Mouse (Mus musculus) hindbrain, embryonic 16.5 days (tissue): ENCODE results near the gene Sfrp2. TPM values are rescaled to one million over a fixed set of nuclear protein-coding genes. Genes with fewer than 3 reads are reported as not detected.

ENCODE experiments used
- ATAC-seq: fragments of 200-750 bp; cut with Nextera tagmentation; 2 replicates; pipeline ENCODE4 v1.8.0; 2017; ENCODE audit warnings: moderate TSS enrichment, moderate library complexity
- H3K27ac ChIP-seq: fragments of 300-500 bp; sonication (generic); 2 replicates; pipeline ENCODE4 v1.5.1; 2014; ENCODE audit warnings: low read depth, mild to moderate bottlenecking, control low read depth, low read length, moderate library complexity
- H3K27me3 ChIP-seq: fragments of 300-500 bp; sonication (generic); replicated peaks from 2 replicates; pipeline ENCODE4 v1.6.1; 2014; ENCODE audit warnings: low read length; ENCODE audit not compliant: control insufficient read depth, insufficient read depth
- H3K36me3 ChIP-seq: fragments of 300-500 bp; sonication (generic); 2 replicates; pipeline ENCODE4 v1.6.1; 2014; ENCODE audit warnings: mild to moderate bottlenecking, low read length, moderate library complexity, mixed read lengths; ENCODE audit not compliant: control insufficient read depth, insufficient read depth
- H3K4me1 ChIP-seq: fragments of 300-500 bp; sonication (generic); 2 replicates; pipeline ENCODE4 v1.6.1; 2014; ENCODE audit warnings: low read depth, low read length; ENCODE audit not compliant: control insufficient read depth, insufficient read depth
- H3K4me2 ChIP-seq: fragments of 300-500 bp; sonication (generic); 2 replicates; pipeline ENCODE4 v1.6.1; 2014; ENCODE audit warnings: mild to moderate bottlenecking, low read length, control low read depth, moderate library complexity
- H3K4me3 ChIP-seq: fragments of 300-500 bp; sonication (generic); 2 replicates; pipeline ENCODE4 v1.5.1; 2014; ENCODE audit warnings: mild to moderate bottlenecking, low read length, control low read depth, moderate library complexity
- H3K9ac ChIP-seq: fragments of 300-500 bp; sonication (generic); 2 replicates; pipeline ENCODE4 v1.6.1; 2014; ENCODE audit warnings: low read depth, mild to moderate bottlenecking, control low read depth, low read length, moderate library complexity
- H3K9me3 ChIP-seq: fragments of 300-500 bp; sonication (generic); 2 replicates; pipeline ENCODE4 v1.6.1; 2014; ENCODE audit warnings: mild to moderate bottlenecking, low read length, moderate library complexity; ENCODE audit not compliant: control insufficient read depth
- WGBS: fragments of 180-500 bp; shearing (Covaris S2); extraction: QIAGEN DNeasy Blood & Tissue Kit; methylation state at CpG from one replicate; pipeline ENCODE4 v1.1.7; 2014; 5-methylcytosine and 5-hydroxymethylcytosine counted together
- polyA plus RNA-seq: library from polyadenylated mRNA; unstranded; fragments of >200 nt; fragmentation: Nextera tagmentation; extraction: Ambion mirVana; gene quantifications from 2 replicates; pipeline ENCODE4 v1.2.1, GENCODE M21; 2015

Gene Sfrp2
- polyA plus RNA-seq, 1 experiment from 2014 or later = 42.8 TPM

- Histone ChIP-seq H3K9me3 (no peaks in the 10 kb centered on the region), H3K4me2 (no peak overlapping the region), H3K27me3 (no peaks in the 10 kb centered on the region), H3K4me1 (no peaks in the 10 kb centered on the region), H3K9ac (no peak overlapping the region), H3K27ac (no peak overlapping the region), H3K36me3 (no peaks in the 10 kb centered on the region), H3K4me3 (no peak overlapping the region)
- WGBS = 67% methylated on average over 5 of the region's 5 CpGs
- no peak for ATAC-seq
Observed at GRCm38 (mm10) chr3:83747895-83748294, 18.2 kb upstream of the Sfrp2 start.

DNA sequence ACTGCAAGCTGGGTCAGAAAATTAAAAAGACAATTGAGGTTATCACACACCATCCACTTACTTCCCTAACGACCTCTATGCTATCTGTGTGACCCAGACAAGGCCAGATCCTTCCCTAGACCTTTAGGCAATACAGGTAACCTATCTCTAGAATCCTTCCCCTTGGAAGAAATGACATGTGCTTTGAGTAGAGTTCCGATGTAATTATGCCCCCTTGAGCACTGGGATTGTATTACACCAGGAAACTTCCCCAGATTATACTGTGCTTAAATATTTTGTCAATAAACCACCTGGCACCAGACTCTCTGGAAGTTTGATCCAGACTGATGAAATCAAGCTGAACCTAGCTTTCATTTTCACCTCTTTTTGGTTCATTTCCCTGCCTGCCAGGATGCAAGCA lies 14.5 kb upstream of the Sfrp2 start:
- Histone ChIP-seq H3K27me3 (no peaks in the 10 kb centered on the region), H3K9me3 (no peaks in the 10 kb centered on the region), H3K4me1 (no peaks in the 10 kb centered on the region), H3K4me2 (no peak overlapping the region), H3K27ac (no peak overlapping the region), H3K4me3 (no peak overlapping the region), H3K36me3 (no peaks in the 10 kb centered on the region), H3K9ac (no peak overlapping the region)
- ATAC-seq = no peak
- 62% methylated on average over 2 of the region's 2 CpGs for WGBS

DNA sequence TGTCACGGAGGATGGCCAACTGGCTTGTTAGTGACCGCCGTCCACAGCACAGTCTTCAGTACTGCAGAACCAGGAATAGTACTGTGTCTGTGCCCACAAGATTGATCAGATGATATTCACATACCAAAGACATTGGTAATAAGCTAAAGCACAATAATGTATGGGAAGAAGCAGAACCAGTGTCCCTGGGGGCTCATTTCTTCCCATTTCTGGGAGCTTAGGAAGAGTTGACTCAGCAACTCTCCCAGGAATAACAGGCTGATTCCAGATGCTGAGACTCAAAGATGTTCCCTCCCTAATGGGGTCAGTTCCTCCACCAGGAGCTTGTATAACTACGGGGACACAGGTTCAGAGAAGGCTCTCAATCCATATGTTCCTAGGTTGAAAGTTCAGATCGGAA lies 13.9 kb upstream of the Sfrp2 start:
- ATAC-seq = no peak
- Histone ChIP-seq H3K4me2 (no peak overlapping the region), H3K4me1 (no peaks in the 10 kb centered on the region), H3K27ac (no peak overlapping the region), H3K9ac (no peak overlapping the region), H3K36me3 (no peaks in the 10 kb centered on the region), H3K27me3 (no peaks in the 10 kb centered on the region), H3K4me3 (no peak overlapping the region), H3K9me3 (no peaks in the 10 kb centered on the region)
- 91% methylated on average over 5 of the region's 5 CpGs for WGBS

DNA sequence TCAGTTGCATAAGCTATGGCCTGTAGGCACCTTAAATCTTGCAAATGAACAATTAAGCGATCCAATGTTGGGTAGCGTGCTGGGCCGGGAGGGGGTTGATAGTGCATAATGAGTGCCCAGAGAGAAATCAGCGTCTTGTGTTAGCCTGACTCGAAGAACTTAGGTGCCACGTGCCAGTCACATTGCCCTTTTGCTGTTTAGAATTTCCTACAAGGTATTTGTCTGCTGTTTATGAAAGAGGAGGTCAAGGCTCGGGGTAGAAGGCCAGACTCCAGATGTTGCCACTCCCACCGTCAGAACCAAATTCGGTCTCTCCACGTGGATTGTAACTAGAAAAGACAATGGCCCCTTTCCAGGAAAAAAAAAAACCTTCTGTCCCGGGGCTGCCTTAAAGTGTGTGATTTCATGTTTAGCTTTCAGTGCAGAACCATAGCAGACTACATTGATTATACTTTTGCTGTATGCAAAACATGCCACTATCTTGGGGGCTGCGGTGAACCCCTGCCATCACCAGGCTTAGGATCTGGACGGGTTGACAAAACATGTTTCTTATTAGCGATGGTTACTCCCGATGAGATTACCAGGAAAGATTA lies 11.0 kb upstream of the Sfrp2 start:
- Histone ChIP-seq H3K4me1 (no peaks in the 10 kb centered on the region), H3K27me3 (no peaks in the 10 kb centered on the region), H3K9me3 (no peaks in the 10 kb centered on the region), H3K27ac (no peak overlapping the region), H3K4me2 (no peak overlapping the region), H3K4me3 (no peak overlapping the region), H3K9ac (no peak overlapping the region), H3K36me3 (no peaks in the 10 kb centered on the region)
- ATAC-seq = no peak
- 71% methylated on average over 15 of the region's 15 CpGs for WGBS

GRCm38 (mm10) chr3:83755666-83756065 lies 10.5 kb upstream of the Sfrp2 start:
- H3K4me1 ChIP-seq = no peaks in the 10 kb centered on the region
- no peak overlapping the region for H3K4me3 ChIP-seq
- no peaks in the 10 kb centered on the region for H3K9me3 ChIP-seq
- 73% methylated on average over 6 of the region's 6 CpGs for WGBS
- no peaks in the 10 kb centered on the region for H3K36me3 ChIP-seq
- no peak overlapping the region for H3K9ac ChIP-seq
- no peak for ATAC-seq
- no peaks in the 10 kb centered on the region for H3K27me3 ChIP-seq
- H3K4me2 ChIP-seq = no peak overlapping the region
- H3K27ac ChIP-seq = no peak overlapping the region

DNA sequence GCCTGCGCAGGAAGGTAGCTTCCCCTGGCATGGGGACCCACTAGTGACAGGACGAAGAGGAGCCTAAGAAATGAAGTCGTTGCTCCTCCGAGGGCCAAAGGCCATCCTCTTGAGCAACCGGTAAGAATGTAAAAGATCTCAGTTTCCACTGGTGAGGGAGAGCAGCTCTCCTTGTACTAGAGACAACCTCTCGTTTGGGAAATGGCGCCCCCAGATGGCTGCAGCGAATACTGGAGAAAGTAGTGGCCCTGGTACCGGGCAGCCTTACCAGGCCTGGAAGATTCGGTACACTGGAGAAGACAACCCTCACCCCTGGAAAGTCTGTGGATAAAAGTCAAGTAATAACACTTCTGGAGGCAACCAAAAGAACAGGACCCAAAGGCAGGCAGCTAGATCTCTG lies 3.8 kb upstream of the Sfrp2 start:
- WGBS = 69% methylated on average over 10 of the region's 10 CpGs
- Histone ChIP-seq H3K4me2 (no peak overlapping the region), H3K27me3 (no peaks in the 10 kb centered on the region), H3K9ac (no peak overlapping the region), H3K27ac (no peak overlapping the region), H3K4me1 (peaks cover 11% of the 10 kb centered on the region), H3K4me3 (no peak overlapping the region), H3K9me3 (no peaks in the 10 kb centered on the region), H3K36me3 (no peaks in the 10 kb centered on the region)
- no peak for ATAC-seq

DNA sequence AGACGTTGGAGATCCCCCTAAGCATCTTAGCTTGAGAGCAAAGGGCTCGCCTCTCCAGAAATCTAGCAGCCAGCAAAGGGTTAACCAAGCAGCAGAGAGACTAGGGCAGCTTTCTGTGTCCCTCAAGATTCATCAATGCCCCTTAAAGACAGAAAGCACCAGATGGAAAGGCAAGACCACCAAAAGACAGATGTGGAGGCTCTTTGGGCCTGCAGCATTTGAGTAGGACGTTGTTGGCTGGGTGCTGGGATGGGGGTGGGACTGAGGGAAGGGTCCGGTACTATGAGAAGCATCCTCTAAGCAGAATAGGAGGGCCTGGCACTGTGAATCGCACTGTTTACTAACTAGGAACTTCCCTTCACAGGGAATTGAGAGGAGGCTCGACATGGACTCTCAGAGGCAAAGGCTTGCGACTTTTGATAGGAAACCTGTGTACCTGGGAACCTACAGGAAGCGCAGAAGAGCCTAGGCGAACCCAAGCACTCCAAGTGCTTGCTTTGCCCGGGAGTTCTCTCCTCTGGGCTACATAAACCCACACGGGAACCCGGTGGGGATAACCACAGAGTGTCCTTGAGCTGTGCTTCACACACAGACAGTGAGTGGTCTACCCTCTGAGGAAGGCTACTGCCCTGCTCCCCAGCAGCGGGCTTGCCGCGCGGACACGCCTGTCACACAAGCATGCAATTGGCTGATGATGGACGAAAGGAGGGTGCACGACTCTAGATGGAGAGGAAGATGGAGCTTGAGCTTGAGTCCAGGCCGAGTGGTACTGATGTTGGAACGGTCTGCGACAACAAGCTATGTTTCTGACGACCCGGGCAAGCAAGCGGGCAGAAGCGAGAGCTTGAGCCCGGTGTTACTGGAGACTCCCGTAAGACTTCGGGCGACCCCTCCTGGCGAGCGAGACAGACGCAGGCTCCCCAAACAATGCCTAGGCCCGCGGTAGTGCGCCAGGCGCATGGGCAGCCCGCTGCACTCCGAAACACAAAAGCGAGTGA lies 2.3 kb upstream of the Sfrp2 start:
- ATAC-seq = peak; percentile 87
- H3K27me3 ChIP-seq = no peaks in the 10 kb centered on the region
- WGBS = 8% methylated on average over 40 of the region's 40 CpGs
- H3K4me1 ChIP-seq = peaks cover 16% of the 10 kb centered on the region
- H3K4me3 ChIP-seq = peak overlapping the region; percentile 38
- H3K27ac ChIP-seq = no peak overlapping the region
- H3K9me3 ChIP-seq = no peaks in the 10 kb centered on the region
- no peaks in the 10 kb centered on the region for H3K36me3 ChIP-seq
- H3K9ac ChIP-seq = peak overlapping the region; percentile 62
- H3K4me2 ChIP-seq = peak overlapping the region; percentile 73

GRCm38 (mm10) chr3:83766726-83767070 lies 577 bp downstream of the Sfrp2 start:
- H3K4me1 ChIP-seq = peaks cover 16% of the 10 kb centered on the region
- H3K27ac ChIP-seq = 0 out of 2 replicates have a peak overlapping the region, but pooled peaks have one; percentile 9
- H3K9me3 ChIP-seq = no peaks in the 10 kb centered on the region
- peak overlapping the region; percentile 90 for H3K4me2 ChIP-seq
- 0% methylated on average over 22 of the region's 25 CpGs for WGBS
- no peaks in the 10 kb centered on the region for H3K36me3 ChIP-seq
- peak overlapping the region; percentile 69 for H3K9ac ChIP-seq
- peak overlapping the region; percentile 55 for H3K4me3 ChIP-seq
- ATAC-seq = no peak; the same call in none of the 2 replicates
- no peaks in the 10 kb centered on the region for H3K27me3 ChIP-seq

DNA sequence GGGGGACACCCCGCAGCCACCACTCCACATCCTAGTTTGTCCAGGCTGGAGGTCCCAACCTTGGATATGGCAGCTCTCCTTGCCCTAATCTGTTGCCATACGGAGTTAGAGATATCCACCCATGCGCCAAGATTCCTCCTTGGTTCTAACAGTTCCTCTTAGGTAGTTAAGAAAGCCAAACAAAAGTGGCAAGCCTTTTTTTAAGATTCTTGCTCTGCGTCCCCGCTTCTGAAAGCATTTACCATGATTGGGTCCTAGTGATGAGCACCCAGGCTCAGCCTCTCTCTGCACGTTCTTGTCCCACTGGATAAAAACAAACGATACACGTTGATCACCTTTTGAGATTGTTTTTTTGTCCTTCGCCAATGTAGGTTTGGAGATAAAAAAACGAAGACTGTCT lies 1.0 kb downstream of the Sfrp2 start:
- H3K27me3 ChIP-seq = no peaks in the 10 kb centered on the region
- peak overlapping the region; percentile 55 for H3K4me3 ChIP-seq
- no peak overlapping the region for H3K27ac ChIP-seq
- WGBS = 4% methylated on average over 10 of the region's 10 CpGs
- no peaks in the 10 kb centered on the region for H3K9me3 ChIP-seq
- peaks cover 16% of the 10 kb centered on the region for H3K4me1 ChIP-seq
- H3K4me2 ChIP-seq = peak overlapping the region; percentile 90
- peak overlapping the region; percentile 69; the same call in 1 of the 2 replicates for H3K9ac ChIP-seq
- ATAC-seq = no peak
- H3K36me3 ChIP-seq = no peaks in the 10 kb centered on the region
